Mouse (Mus musculus) right cerebral cortex, postnatal 10 days (tissue): ENCODE measurements at regions not wholly inside any gene's neighbourhood (a gene's known extent, or its start where the extent isn't known, plus 50 kb on each side); places are given as distances from the start of the nearest gene placed in this dataset.

Source experiments
- DNase-seq, 2 experiments: peaks; one replicate each; pipeline ENCODE4 v3.0.0; 2021; ENCODE audit warnings: low spot score in 2 of 2

- peak in 1 of 2 experiments; percentile 28 for DNase-seq
Measured at GRCm38 (mm10) chr4:18169855-18170508, 1435.3 kb upstream of the Gm12353 start.

GRCm38 (mm10) chr4:18170862-18171261 lies 1434.4 kb upstream of the Gm12353 start:
- DNase-seq: peak; percentile 28 to 34

- DNase-seq: no peak
Measured at GRCm38 (mm10) chr4:18180870-18181447, 1424.3 kb upstream of the Gm12353 start.
